Mouse (Mus musculus): Measurements from ENCODE around the gene Rnf126. TPM values are rescaled to one million over a fixed set of nuclear protein-coding genes. Genes with fewer than 3 reads are reported as not detected.

The Rnf126 gene
- 308 and 375 TPM in 2 replicates for polyA plus RNA-seq (2012; rRNA removed)

GRCm38 (mm10) chr10:79766508-79767325 is at the start of gene Rnf126:
TSS of gene Rnf126 (minus strand) at chr10:79766952.

GRCm38 (mm10) chr10:79793051-79793737 is 26.4 kb upstream of the Rnf126 start, which contains the start of gene Palm:
TSS of gene Palm (plus strand) at chr10:79793572.

GRCm38 (mm10) chr10:79790861-79791260 is 24.1 kb upstream of the Rnf126 start, which contains the start of gene Prss57:
TSS of gene Prss57 (minus strand) at chr10:79790961.

GRCm38 (mm10) chr10:79777103-79777531 is 10.4 kb upstream of the Rnf126 start, which contains the start of gene Fstl3:
TSS of gene Fstl3 (plus strand) at chr10:79777272.

GRCm38 (mm10) chr10:79754856-79755516 is 11.8 kb downstream of the Rnf126 start, which contains the start of gene Fgf22:
TSS of gene Fgf22 (plus strand) at chr10:79755076.

GRCm38 (mm10) chr10:79745898-79746773 is 20.6 kb downstream of the Rnf126 start, which contains the start of gene Polrmt:
TSS of gene Polrmt (minus strand) at chr10:79746581.

GRCm38 (mm10) chr10:79716254-79716987 is 50.3 kb downstream of the Rnf126 start, which contains the start of gene Hcn2:
TSS of gene Hcn2 (plus strand) at chr10:79716634.

Other genes with a start within 250 kb of the Rnf126 start
- gene Plpp2, start 233.2 kb downstream of the Rnf126 start, polyA plus RNA-seq (2012; rRNA removed): 46.8 and 52.3 TPM in 2 replicates
- 205 and 206 TPM in 2 replicates for gene Mier2, start 211.8 kb downstream of the Rnf126 start, polyA plus RNA-seq (2012; rRNA removed)
- gene Theg, start 179.6 kb downstream of the Rnf126 start, polyA plus RNA-seq (2012; rRNA removed): not detected in 2 replicates
- gene C2cd4c, start 152.9 kb downstream of the Rnf126 start, polyA plus RNA-seq (2012; rRNA removed): 1.0 and 1.1 TPM in 2 replicates
- 23.4 and 27.1 TPM in 2 replicates for gene Shc2, start 129.0 kb downstream of the Rnf126 start, polyA plus RNA-seq (2012; rRNA removed)
- not detected in 2 replicates for gene Odf3l2, start 121.2 kb downstream of the Rnf126 start, polyA plus RNA-seq (2012; rRNA removed)
- 0.37 and 0.41 TPM in 2 replicates for gene Madcam1, start 102.4 kb downstream of the Rnf126 start, polyA plus RNA-seq (2012; rRNA removed)
- gene Tpgs1, start 97.6 kb downstream of the Rnf126 start, polyA plus RNA-seq (2012; rRNA removed): 157 and 195 TPM in 2 replicates
- gene Cdc34, start 84.8 kb downstream of the Rnf126 start, polyA plus RNA-seq (2012; rRNA removed): 105 and 140 TPM in 2 replicates
- gene Gzmm, start 77.9 kb downstream of the Rnf126 start, polyA plus RNA-seq (2012; rRNA removed): 0.38 and 0.59 TPM in 2 replicates
- gene Bsg, start 62.5 kb downstream of the Rnf126 start, polyA plus RNA-seq (2012; rRNA removed): 812 and 1,288 TPM in 2 replicates
- 15.6 and 16.5 TPM in 2 replicates for gene Hcn2, start 50.3 kb downstream of the Rnf126 start, polyA plus RNA-seq (2012; rRNA removed)
- gene Polrmt, start 20.4 kb downstream of the Rnf126 start, polyA plus RNA-seq (2012; rRNA removed): 87.5 and 91.0 TPM in 2 replicates
- 0.14 TPM in 1 of 2 replicates, not detected in the other for gene Fgf22, start 11.9 kb downstream of the Rnf126 start, polyA plus RNA-seq (2012; rRNA removed)
- gene Fstl3, start 10.3 kb upstream of the Rnf126 start, polyA plus RNA-seq (2012; rRNA removed): 44.1 and 45.1 TPM in 2 replicates
- gene Prss57, start 24.0 kb upstream of the Rnf126 start, polyA plus RNA-seq (2012; rRNA removed): 0.20 and 0.37 TPM in 2 replicates
- 90.7 and 101 TPM in 2 replicates for gene Palm, start 26.6 kb upstream of the Rnf126 start, polyA plus RNA-seq (2012; rRNA removed)
- gene Misp, start 54.0 kb upstream of the Rnf126 start, polyA plus RNA-seq (2012; rRNA removed): 5.1 and 6.2 TPM in 2 replicates
- gene Ptbp1, start 87.5 kb upstream of the Rnf126 start, polyA plus RNA-seq (2012; rRNA removed): 420 and 461 TPM in 2 replicates
- 9.7 and 11.8 TPM in 2 replicates for gene Prtn3, start 107.5 kb upstream of the Rnf126 start, polyA plus RNA-seq (2012; rRNA removed)
- 55.3 and 72.1 TPM in 2 replicates for gene Plppr3, start 107.7 kb upstream of the Rnf126 start, polyA plus RNA-seq (2012; rRNA removed)
- 0.20 and 1.7 TPM in 2 replicates for gene Elane, start 119.3 kb upstream of the Rnf126 start, polyA plus RNA-seq (2012; rRNA removed)
- gene Cfd, start 123.9 kb upstream of the Rnf126 start, polyA plus RNA-seq (2012; rRNA removed): 3,404 and 4,096 TPM in 2 replicates
- gene Med16, start 142.0 kb upstream of the Rnf126 start, polyA plus RNA-seq (2012; rRNA removed): 147 and 148 TPM in 2 replicates
- gene Gm26602, start 143.9 kb upstream of the Rnf126 start, polyA plus RNA-seq (2012; rRNA removed): not detected in 2 replicates
- gene Kiss1r, start 150.0 kb upstream of the Rnf126 start, polyA plus RNA-seq (2012; rRNA removed): 11.7 and 14.4 TPM in 2 replicates
- gene R3hdm4, start 154.3 kb upstream of the Rnf126 start, polyA plus RNA-seq (2012; rRNA removed): 253 and 262 TPM in 2 replicates
- 12.3 and 12.7 TPM in 2 replicates for gene Arid3a, start 160.1 kb upstream of the Rnf126 start, polyA plus RNA-seq (2012; rRNA removed)
- gene Wdr18, start 193.2 kb upstream of the Rnf126 start, polyA plus RNA-seq (2012; rRNA removed): 93.7 and 94.3 TPM in 2 replicates
- gene Grin3b, start 203.8 kb upstream of the Rnf126 start, polyA plus RNA-seq (2012; rRNA removed): 0.26 and 0.77 TPM in 2 replicates
- gene Tmem259, start 217.4 kb upstream of the Rnf126 start, polyA plus RNA-seq (2012; rRNA removed): 471 and 485 TPM in 2 replicates
- gene Cnn2, start 221.6 kb upstream of the Rnf126 start, polyA plus RNA-seq (2012; rRNA removed): 287 and 331 TPM in 2 replicates
- 20.1 and 25.5 TPM in 2 replicates for gene Abca7, start 229.5 kb upstream of the Rnf126 start, polyA plus RNA-seq (2012; rRNA removed)
- 23.1 and 27.9 TPM in 2 replicates for gene Arhgap45, start 249.7 kb upstream of the Rnf126 start, polyA plus RNA-seq (2012; rRNA removed)